Mouse (Mus musculus): Measurements from ENCODE around the gene Adsl. TPM values are rescaled to one million over a fixed set of nuclear protein-coding genes. Genes with fewer than 3 reads are reported as not detected.

The Adsl gene
- 4.1 TPM for polyA plus RNA-seq (2014; fragmentation: Illumina TruSeq; extraction: RNeasy Lipid Tissue Mini Kit (QIAGEN cat#74804); ENCODE audit: low read depth, low replicate concordance)

GRCm38 (mm10) chr15:80948145-80949135 is at the start of gene Adsl:
Gene Adsl (plus strand): TSS chr15:80948490.

GRCm38 (mm10) chr15:80977620-80978334 is 29.5 kb downstream of the Adsl start, which contains the start of gene Sgsm3:
Gene Sgsm3 (plus strand): TSS chr15:80977765.

Other genes starting within 250 kb of the Adsl start
- gene Tnrc6b, start 237.2 kb upstream of the Adsl start, polyA plus RNA-seq (2014; fragmentation: Illumina TruSeq; extraction: RNeasy Lipid Tissue Mini Kit (QIAGEN cat#74804); ENCODE audit: low read depth, low replicate concordance) = 32.0 TPM
- gene Sgsm3, start 29.3 kb downstream of the Adsl start, polyA plus RNA-seq (2014; fragmentation: Illumina TruSeq; extraction: RNeasy Lipid Tissue Mini Kit (QIAGEN cat#74804); ENCODE audit: low read depth, low replicate concordance) = 0.17 TPM
- gene Mrtfa, start 242.3 kb downstream of the Adsl start, polyA plus RNA-seq (2014; fragmentation: Illumina TruSeq; extraction: RNeasy Lipid Tissue Mini Kit (QIAGEN cat#74804); ENCODE audit: low read depth, low replicate concordance) = 2.2 TPM